Mouse (Mus musculus): ENCODE results near the gene Cox5a. TPM values are rescaled to one million over a fixed set of nuclear protein-coding genes. Genes with fewer than 3 reads are reported as not detected.

The Cox5a gene
- polyA plus RNA-seq, 2 experiments from 2014 or later, result 315 to 368 TPM

DNA sequence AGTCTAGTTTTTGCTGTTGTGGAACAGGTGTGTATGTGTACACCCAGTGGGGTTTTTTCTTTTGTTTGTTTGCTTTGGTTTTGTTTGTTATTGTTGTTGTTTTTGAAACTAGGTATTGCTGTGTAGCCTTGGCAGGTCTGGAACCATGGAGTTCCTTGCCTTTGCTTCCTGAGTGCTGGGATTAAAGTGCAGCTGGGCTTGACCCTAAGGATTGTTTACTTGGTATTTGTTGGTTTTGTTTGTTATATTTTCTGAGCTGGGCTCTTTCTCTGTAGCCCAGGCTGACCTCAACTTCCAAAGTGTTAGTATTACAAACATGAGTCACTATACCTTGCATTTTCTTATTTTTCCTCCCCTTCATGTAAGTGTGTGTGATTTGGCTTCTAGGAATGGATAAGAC is 5.4 kb downstream of the Cox5a start:
- ATAC-seq, result no peak

DNA sequence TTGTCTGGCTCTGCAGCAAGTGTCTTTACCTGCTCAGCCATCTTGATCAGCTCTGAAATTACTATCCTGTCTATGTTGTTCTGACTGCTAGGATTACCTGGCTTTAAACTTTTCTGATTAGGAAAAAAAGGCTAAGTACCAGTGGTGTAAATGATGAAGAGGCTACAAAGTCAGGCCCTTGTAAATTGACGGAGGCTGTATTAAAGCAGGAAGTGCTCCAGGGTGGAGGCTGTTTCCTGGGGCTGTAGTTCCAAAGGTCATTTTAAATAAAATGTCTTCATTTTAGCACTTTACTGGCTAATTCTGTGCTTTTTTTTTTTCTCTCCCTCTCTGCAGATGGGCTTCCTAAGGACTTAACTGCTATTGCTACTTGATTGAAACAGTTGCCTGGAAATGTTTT is 10.9 kb downstream of the Cox5a start:
- ATAC-seq, result no peak

DNA sequence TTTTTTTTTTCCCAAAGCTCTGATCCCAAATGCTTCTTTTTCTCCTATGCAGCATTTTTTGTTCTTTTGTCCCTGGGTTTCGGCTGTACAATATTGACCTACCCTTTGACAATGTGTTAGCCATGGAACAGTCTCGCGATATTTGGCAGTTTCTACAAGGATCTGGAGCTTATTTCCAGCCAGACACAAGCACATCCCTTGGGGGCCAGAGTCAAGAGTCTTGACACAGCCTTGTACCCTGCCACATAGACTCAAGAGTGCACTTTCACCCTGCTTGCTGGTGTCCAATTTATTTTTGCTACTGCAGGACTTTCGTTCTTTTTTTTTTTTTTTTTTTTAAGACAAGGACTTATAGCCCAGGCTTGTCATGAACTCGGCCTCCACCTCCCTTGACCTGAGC is 15.3 kb downstream of the Cox5a start:
- ATAC-seq, result no peak

DNA sequence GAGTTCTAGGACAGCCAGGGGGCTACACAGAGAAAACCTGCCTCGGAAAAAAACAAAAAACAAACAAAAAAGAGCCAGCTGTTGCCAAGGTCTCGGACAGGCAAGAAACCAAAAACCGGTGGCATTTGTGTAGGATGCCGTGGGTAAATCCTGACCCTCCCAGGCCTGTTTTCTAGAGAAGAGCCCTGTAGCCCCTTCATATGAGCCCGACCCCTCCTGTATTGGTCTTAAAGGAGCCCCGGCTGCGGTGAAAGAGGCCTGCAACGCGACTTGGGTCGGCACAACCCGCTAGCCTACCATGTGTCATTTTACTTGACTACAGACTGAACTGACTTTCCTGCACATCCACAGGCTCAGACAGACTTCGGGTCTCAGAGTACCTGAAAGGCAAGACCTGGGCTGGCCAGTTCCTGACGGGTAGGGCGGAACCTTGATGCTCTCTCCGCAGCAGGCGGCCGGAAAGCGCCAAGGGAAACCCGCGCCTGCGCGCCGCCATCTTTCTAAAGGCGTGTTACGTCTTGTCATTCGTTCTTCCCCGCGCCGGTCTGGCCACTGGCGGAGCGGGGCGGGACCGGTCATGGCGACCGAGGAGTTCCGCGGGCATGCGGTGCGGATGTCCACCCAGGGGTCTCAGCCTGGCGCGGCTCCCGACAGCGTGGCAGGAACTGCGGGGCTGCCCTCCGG is 16.1 kb downstream of the Cox5a start, which contains the start of gene Fam219b:
Fam219b (plus strand) TSS at position 485 of the 684 bp plus-strand sequence.
- ATAC-seq, result peak; percentile 88

DNA sequence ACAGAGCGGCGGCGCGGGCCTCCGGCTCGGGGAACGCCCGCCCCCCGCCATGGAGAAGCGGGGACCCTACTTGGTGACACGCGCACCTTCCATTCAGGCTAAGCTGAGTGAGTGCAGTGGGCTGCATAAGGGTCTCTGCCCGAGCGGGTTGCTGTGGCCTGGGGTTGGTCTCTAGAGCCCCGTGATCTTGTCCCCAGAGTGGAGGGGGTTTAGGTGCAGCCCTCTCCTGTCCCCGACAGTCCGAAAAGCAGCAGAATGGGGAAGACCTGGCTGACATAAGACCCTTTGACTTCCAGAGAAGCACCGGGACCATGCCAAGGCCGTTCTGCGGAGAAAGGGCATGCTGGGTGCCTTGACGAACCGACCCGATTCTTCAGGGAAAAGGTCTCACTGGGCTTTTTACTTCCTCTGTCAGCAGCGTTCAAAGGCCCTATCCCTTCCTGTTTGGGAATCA is 16.7 kb downstream of the Cox5a start:
- no peak for ATAC-seq

DNA sequence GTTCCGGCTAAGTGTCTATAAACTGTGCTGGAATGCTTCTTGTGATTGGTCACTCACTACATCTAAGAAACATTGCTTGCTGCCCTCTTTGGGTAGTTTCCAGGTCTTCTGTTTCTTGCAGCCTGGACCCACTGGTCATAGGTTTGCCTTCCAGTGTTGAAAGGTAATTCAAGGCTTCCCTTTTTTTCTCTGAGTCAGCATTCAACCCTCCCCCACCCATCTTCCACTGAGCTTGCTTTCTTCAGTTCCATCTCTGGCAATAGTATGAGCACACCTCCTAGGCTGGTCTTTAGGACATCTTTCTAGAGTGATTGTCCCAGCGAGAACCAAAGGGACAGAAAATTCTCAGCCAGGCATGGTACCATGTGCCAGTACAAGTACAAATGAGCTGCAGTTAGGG is 18.5 kb downstream of the Cox5a start:
- no peak for ATAC-seq

DNA sequence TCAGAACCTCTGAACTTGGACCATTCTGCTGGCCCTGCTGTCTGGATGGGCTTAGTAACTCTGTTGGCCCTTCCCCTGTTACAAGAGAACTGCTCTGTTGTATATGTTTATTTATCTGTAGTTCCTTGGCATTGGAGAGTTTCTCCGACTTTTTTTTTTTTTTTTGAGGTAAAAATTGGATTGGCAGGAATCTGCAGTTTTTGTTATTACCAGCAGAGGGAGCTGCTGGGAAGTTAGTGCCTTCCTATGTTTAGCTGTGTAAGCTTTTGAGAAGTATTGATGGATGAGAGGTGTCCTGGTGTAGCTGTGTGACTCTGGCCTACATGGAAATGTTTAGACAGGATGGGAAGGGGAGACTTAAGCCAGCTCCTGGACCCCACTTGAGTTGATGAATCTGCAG is 20.2 kb downstream of the Cox5a start:
- ATAC-seq, result no peak

DNA sequence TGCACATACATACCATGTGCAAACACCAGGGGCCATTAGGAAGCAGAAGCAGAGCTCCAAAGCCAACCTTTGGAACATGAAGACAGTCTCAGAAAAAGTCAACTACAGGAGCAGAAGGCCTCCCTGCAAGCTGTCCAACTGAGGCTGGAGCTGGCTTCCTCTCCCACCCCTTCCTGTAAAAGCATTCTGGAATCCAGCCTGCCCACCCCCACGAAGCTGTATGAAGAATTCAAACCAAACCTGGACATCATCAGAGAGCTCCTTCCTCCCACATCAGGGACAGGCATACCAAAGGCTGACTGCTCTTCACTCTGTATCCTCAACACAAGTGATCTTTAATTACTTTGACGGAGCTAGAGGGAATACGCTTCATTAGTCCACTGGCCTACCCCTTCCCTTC is 22.9 kb downstream of the Cox5a start:
- ATAC-seq, result no peak

DNA sequence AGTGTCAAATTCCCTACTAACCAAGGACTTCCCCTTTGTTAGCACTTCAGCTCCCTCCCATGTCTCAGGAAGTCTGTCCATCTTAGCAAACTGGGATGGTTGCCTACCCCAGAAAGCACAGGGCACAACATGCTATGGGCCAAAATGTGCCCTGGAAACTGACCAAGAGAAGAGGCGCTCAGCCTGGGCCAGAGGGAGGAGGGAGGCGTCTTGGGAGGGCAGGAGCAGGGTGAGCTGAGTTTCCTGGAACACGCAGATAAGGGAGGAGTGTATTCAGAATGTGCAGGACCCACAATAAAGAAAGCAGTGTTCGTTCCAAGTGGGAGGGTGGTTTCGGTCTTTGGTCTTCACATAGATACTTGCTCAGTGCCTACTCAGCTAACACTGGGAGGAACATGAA is 26.2 kb downstream of the Cox5a start:
- no peak for ATAC-seq

DNA sequence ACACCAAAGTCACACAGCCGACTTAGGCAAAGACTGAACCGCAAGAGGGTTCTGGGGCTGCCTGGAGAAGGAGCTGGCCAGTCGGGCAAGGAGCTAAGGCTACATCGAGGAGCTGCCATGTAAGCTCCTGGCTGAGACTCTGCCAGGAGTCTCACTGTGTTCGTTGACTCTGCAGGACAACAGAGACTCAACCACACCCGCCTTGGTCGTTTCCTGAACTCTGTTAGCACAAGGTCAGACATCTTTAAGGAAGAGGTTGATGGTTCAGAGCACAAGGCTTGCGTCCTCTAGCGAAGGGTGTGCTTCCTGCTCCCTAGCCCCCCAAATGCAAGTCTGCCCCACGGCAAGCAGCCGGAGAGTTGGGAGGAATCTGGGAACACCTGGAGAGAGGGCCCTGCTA is 26.8 kb downstream of the Cox5a start:
- ATAC-seq, result no peak

DNA sequence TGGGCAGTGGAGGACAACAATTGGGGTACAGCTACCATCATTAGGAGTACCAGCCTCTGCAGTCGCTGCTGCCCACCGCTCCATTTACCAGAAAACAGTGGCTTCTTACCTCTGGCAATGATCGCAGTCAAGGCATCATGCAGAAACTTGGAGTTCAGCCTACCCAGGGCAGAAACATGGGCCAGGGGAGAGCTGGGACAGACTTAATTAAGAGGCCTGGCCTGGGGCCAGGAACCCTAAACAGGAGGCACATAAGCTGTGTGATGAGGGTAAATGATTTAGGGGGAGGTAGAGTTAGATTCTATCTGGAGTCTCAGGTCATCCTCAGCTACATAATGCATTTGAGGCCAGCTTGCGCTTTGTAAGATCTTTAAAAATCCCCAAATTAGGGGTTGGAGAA is 28.1 kb downstream of the Cox5a start:
- ATAC-seq, result no peak

DNA sequence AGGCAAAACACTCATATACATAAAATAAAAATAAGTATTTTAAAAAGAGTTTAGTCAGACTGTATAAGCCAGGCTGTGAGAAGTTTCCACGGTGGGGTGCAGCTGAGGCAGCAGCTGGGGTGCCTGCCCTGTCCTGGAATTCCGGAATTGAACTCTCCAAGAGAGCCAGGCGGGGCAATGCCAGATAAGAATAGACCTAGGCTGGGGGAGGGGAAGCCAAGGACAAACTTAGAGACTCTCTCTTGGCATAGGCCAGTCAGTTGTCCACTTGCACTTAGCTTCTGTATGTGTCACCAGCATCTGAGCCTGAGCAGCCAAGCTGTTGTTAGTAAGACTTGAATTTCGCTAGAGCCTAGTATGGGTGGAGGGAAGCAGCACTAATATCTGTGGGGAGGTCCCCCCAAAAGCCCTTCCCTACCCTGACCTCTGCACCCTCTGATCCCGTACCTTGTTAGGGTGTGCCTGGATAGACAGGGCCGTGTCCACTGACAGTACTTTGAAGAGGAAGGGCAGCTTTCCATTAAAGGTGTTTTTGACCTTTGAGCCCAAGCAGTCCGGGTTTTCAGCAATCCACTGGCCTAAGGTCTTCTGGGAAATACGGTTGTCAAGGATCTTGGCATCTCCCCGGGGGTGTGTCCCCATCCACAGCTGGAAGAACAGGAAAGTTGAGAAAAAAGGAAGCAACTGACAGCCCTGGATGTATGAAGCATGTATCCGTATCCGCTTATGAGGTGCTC is 29.2 kb downstream of the Cox5a start:
- ATAC-seq, result no peak

DNA sequence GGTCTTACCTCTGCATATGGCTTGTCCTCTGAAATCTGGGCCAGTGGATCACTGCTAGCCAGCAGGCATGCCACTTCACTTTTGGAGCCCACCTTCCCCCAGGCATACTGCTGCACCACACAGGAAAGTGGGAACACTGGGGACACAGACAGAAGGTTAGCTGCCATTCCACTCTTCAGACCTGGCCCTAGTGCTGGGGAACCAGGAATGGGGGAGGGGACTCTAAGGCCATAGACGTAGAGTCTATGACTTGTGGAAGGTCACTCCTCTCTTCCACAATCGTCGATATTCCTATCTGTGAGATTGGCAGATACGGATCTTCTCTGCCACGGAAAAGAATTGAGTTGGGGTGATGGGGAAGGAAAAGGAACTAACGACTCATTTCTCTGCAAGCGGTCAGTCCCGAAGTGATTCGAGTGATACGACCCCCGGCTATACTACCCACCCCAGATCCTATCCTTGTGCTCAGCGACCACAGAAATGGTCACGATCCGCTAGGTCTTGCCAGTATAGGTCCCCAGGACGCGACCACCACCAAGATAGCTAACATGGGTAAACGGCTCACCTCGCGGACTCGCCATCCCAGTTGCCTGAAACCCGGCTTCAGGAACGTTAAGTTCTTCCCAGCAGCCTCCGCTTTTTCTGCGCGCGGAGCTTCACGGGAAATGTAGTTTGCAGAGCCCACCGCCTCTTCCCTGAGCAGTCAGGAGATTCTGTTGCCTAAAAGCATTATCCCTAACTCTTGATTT is 31.2 kb downstream of the Cox5a start, which contains the start of gene Mpi:
Mpi (minus strand) TSS at position 625 of the 749 bp plus-strand sequence.
- ATAC-seq, result no peak

DNA sequence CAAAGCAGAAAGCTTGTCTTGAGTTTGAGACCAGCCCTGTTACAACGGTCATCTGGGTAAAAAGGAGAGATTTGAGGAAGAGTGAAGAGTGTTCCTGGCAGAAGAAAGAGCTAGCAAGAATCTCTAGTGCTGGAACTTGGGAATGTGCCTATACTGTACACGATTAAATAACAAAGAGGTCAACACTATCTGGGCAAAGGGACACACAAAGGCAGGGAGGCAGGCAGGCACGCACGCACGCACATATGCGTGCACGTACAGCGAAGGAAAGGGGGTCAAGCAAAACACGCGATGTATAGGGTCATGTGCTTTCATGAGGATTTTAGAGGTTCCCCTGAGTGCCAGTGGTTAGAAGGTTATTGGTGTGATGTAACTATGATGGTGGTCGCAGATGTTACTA is 32.0 kb downstream of the Cox5a start:
- ATAC-seq, result no peak

DNA sequence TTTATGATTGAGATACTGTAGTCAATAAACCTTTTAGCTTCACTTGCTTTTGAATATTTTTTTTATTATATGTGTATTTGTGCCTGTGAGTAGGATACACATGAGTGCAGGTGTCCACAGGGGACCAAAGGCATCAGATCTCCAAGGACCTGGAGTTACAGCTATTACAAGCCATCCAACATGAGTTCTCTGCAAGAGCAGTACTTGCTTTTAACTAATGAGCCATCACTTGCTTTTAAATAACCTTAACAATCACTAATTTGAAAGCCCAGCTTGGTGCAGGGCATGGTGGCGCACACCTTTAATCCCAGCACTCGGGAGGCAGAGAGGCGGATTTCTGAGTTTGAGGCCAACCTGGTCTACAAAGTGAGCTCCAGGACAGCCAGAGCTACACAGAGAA is 33.7 kb downstream of the Cox5a start:
- no peak for ATAC-seq

DNA sequence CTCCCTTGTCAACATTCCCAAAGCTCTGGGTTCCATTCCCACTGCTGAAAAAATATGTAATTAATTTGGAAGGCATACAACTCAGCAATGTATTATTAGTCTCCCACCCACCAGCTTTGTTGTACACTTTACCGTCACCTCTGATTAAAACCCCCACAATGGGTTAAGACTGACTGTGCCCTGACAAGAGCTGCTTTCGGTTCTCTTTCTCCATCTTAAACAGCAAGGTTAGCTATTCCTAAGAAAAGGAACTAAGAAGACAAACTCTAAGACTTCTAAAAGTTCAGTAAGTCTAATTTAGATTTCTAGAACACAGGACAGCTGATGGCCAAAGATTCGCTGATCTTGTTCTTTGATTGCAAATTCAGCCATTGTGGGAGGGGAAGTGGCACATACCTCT is 36.1 kb downstream of the Cox5a start:
- no peak for ATAC-seq

DNA sequence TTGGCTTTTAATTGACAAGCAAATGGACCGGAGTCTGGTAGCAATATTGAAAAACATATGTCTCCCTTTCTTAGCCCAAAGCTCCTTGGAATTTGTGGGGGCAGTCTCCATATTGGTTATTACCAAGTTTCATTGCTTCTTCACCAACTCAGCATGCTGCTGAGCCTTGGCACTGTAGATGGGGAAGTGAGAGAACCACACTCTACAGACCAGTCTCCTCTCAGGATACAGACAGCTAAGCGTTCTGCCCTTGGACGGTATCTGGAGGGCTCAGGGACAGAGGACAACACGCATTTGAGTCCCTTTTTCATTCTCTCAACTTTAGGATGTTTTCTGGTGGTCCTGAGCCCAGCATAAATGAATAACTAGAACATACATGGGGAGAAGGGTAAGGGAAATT is 37.6 kb downstream of the Cox5a start:
- ATAC-seq, result no peak

DNA sequence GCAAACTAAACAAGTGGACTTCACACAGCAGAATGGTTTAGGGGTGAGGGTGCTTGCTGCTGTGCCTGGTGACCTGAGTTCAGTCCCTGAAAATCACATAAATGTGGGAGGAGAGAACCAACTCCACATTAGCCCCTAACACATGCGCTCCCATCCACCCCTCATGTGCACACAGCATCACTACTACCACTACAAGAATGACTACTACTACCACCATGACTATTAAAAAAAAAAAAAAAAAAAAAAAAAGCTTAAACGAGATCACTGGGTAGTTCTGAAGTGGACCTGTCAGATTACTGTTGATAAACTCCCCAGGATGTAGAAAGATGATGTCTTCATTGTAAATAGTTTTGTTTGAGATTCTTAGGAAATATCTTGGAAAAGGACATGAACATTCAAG is 38.5 kb downstream of the Cox5a start:
- no peak for ATAC-seq

DNA sequence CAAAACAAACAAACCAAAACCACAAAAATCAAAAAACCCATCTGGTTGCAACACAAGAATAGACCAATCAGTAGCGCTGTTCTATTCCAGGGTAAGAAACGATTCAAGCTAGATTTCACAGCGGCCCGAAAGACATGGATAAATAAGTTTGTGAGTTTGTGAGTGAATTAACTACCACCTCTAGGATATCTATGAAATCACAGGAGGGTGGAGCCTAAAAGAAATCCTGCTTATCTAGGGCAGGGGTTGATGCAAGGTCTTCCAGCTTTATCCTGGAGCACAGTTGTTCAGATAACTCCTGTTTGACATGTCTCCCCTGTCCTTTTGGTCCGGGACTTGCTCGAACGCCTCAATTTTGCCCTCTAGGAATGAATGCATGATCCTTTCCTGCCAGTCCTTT is 39.2 kb downstream of the Cox5a start:
- no peak for ATAC-seq

DNA sequence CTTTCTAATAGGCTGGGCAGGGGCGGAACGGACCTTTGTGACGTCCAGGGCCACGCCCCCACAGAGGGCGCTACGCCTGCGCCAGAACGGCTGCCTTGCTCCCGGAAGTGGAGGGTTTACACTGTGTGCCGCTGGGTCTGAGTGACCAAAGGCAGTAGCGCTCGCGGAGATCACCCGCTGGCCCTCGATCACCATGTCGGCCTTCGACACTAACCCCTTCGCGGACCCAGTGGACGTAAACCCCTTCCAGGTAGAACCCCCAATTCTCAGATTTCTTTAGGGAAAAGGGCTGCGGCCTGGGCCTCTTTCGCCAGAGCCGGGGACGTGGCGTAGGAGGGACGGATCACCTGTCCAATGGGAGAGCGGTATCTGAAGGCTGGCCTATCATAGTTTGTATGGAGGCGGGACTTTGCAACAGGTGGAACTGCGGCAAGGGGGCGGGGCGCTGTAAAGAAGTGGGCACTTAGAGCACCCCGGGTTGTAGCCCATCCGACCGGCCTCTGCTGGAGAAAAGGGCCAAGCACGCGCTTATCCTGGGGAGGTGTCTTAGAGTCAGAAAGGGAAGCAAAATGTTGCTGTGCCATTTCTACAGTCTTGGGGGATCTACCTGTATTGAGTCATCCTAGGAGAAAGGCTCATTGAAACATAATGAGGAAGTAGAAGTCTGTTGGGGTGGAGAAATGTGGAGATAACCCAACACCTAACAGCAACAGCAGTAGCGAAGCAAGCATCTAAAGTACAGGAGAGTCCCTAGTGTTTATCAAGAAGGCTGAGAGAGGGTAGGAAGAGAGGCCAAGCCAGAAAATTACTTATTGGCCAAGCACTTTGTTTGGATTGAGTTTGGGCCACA is 40.0 kb downstream of the Cox5a start, which contains the start of gene Scamp2:
Scamp2 (plus strand) TSS at position 83 of the 850 bp plus-strand sequence.
- peak; percentile 94 for ATAC-seq

DNA sequence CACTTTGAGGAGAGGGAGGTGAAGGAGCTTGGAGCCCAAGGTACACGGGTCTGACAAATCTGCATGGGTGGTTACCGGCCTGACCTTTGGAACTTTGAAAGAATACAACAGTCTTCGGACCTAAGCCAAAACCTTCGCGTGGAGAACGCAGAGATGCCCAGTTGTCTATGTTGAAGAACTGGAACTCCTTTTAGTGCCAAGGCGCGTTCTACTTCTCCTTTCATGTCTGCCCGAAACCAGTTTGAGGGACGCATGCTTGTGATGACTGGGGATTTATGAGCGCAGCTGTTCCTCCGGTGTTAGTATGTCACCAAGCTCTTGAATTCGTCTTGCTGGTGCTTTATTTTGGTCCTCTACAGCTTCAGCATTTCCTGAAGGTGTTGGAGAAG is 40.6 kb downstream of the Cox5a start:
- ATAC-seq, result no peak

DNA sequence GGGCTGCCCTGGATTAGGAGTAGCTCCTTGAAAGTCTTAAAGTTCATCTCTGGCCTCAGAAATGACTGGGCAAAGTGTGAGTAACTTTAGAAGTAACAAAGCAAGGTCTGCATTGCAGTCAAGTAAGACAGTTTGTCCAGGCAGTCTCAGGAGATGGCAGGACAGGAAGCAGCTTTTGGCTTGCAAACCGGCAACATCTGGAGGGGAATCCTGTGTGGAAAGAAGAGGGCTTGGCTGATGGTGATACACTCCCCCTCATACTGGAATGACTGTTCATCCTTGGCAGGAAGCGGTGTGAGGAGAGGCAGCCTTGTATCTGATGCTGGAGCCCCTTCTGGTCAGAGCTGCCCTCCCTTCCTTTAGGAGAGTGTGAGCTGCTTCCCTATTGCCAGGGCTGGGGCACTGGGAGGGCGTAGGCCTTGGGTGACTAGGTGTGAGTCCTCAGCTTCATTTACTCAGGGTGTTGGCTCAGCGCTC is 41.9 kb downstream of the Cox5a start:
- no peak for ATAC-seq
